Mouse (Mus musculus): ENCODE data around the gene Inpp5e.
"Not testable (repeated sequence)": the region's sequence is repeated elsewhere in the genome, so short reads cannot be mapped to it uniquely, and the experiment has no call there.

Gene Inpp5e

DNA sequence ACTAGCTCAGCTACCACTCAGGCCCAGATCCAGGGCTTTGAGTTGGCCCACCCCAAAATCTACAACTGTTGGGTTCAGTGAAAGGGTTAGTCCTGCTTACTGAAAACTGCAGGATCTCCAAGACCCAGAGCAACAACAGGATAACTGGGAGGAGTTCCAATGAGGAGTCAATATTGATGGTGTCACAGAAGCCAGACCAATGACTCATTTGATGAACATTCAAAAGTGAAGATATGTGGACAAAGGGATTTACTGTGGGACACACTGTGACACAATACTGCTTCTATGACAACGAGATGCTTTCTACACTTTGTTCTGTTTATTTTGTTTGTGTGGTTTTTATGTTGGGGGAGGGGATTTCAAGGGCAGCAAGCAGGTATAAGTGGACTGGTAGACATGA lies 9.1 kb upstream of the Inpp5e start:
- no peak for DNase-seq (ENCODE audit: low spot score)

- DNase-seq (ENCODE audit: low spot score) = no peak
Observed at GRCm38 (mm10) chr2:26417066-26417465, 8.1 kb upstream of the Inpp5e start.

DNA sequence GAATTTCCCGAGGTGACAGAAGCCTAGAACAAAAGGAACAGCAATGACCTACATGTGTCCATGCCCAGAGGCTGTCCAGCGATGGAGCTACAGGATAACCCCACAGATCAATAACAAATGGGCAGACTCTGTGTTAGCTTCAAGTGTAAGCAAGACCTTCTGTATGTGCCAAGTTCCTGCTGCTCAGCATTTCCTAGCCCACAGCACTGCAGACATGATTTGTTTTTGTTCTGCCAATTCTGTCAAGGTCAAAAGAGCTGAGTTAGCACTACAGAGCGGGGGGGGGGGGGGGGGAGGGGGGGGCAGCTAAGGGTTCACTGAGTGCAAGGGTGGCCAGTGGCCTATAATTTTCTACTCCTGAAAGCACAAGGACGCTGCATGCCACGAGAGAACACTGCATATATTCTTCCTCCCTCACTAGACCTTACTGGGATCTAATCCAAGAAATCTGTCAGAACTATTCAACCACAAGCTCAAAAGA lies 2.0 kb upstream of the Inpp5e start:
- DNase-seq (ENCODE audit: low spot score) = no peak

DNA sequence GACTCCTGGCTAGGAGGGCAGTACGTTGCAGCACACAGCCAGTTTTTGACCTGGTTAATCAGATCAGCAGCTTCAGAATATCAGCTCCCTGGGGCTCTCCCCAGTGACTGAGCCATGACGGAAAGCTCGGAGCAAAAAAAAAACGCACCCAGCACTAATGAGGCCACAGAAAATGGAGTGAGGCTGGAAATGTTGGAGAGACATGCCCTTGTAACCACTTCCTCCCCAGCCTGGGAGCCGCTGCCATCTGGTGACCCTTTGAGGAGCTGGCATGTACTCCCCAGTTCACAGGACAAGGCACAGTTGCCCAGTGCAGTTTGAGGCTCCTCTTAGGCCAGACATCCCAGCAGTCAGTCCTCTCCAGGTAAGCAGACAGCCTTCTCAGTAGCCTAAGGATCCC lies 1.1 kb upstream of the Inpp5e start:
- DNase-seq (ENCODE audit: low spot score) = no peak

GRCm38 (mm10) chr2:26409362-26409761 lies 359 bp upstream of the Inpp5e start:
- no peak for DNase-seq (ENCODE audit: low spot score)

GRCm38 (mm10) chr2:26403306-26403705 lies 5.7 kb downstream of the Inpp5e start:
- no peak for DNase-seq (ENCODE audit: low spot score)

DNA sequence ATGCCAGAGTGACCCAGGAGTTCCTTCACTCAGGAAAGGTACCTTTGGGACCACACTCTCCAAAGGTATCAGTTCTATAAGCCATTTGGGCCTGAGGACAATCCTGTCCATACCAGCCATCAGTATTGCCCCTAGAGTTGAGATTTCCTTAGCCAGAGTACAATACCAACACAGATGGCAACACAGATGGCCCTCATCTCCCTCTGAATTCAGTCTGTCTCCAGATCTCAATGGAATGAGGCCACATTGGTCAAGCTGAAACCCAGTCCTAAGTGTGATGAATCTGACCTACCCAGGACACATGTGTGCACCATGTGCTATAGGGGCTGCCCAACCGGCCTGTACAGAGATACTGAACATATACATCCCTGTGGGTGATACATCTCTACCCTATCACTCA lies 6.7 kb downstream of the Inpp5e start:
- no peak for DNase-seq (ENCODE audit: low spot score)

GRCm38 (mm10) chr2:26401023-26401422 lies 8.0 kb downstream of the Inpp5e start:
- no peak for DNase-seq (ENCODE audit: low spot score)

GRCm38 (mm10) chr2:26400296-26400695 lies 8.7 kb downstream of the Inpp5e start:
- no peak for DNase-seq (ENCODE audit: low spot score)

- no peak for DNase-seq (ENCODE audit: low spot score)
Observed at GRCm38 (mm10) chr2:26399647-26400046, 9.4 kb downstream of the Inpp5e start.

- DNase-seq (ENCODE audit: low spot score) = no peak
Observed at GRCm38 (mm10) chr2:26398978-26399377, 10.0 kb downstream of the Inpp5e start.

GRCm38 (mm10) chr2:26391617-26392016 lies 17.4 kb downstream of the Inpp5e start:
- no peak for DNase-seq (ENCODE audit: low spot score)

- DNase-seq (ENCODE audit: low spot score) = no peak
Observed at GRCm38 (mm10) chr2:26390954-26391353, 18.0 kb downstream of the Inpp5e start.

DNA sequence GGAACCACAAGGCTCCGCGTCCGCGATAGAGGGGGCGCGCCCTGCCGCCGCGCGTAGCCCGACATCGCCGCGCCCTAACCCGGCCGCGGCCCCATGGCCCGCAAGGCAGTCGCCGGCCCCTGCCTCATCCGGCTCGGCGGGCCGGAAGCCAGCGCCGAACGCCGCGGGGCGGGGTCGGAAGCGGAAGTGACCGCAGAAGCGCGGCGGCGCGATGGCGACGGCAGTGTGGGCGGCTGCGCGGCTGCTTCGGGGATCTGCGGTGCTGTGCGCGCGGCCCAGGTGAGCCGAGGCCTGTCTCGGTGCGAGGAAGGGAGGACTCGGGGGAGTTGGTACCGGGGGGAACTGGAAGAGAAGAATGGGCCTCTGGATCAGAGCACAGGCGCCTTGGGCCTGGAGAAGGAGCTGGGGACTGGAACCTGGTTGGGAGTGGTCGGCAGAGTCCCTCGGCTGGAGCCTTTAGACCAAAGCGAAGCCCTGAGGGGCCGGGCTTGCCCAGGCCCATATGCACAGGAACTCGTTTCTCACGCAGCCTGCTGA lies 19.8 kb downstream of the Inpp5e start, which contains the start of the genes Entr1 and Pmpca:
Entr1 (minus strand) TSS at position 163 of the 537 bp plus-strand sequence.
Pmpca (plus strand) TSS at position 186 of the 537 bp plus-strand sequence.
- peak; percentile 66 for DNase-seq (ENCODE audit: low spot score)

GRCm38 (mm10) chr2:26388682-26389153 lies 20.3 kb downstream of the Inpp5e start:
- DNase-seq (ENCODE audit: low spot score) = no peak

DNA sequence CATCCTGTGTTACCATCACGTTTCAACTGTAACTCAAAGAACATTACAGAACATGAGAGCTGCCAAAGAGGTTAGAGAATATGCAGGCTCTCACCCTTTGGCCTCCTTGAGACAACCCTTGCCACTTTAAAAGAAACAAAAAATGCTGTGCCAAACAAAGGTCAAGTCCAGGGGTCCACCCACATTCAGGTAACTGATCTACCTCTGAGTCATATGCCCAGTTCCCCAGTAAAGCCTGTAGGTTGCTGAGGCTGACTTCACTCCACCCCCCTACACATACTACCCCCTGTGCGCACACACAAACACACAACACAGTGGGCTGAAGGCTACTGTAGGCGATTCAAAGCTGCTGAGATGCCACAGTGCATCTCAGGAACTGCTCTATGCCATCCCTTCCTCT lies 21.3 kb downstream of the Inpp5e start:
- no peak for DNase-seq (ENCODE audit: low spot score)

GRCm38 (mm10) chr2:26380871-26381270 lies 28.1 kb downstream of the Inpp5e start:
- DNase-seq (ENCODE audit: low spot score) = not testable (repeated sequence)

DNA sequence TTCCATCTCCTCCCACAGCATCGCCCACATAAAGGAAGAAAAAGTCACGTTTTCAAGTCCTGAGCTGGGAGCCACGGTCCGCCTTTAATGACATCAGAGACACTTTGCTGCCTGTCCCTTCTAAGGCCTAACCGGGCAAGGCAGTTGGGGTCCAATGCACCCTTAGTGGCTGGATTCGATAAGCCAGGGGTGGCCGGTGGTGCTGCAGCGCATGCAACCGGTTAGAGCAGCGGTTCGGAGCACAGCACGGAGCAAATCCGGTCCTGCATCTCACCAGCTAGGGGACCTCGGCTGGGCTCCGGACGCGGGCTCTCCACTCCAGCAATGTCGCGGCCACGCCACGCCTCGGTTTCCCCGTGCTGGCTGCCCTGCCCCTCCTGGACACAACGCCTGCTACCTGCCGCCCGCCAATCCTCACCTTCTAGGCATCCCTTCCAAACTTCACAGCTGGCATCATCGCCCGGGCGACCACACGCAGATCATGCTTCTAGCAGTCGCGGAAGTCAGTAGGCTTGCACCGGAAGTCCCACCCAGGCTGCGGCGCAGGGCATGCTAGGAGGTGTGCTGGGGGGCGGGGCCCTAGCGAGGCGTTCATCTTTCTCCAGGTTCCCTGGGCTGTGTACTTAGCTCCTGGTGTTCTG lies 28.8 kb downstream of the Inpp5e start, which contains the start of gene Snapc4:
Snapc4 (minus strand) TSS at position 523 of the 641 bp plus-strand sequence.
- peak; percentile 58 for DNase-seq (ENCODE audit: low spot score)

DNA sequence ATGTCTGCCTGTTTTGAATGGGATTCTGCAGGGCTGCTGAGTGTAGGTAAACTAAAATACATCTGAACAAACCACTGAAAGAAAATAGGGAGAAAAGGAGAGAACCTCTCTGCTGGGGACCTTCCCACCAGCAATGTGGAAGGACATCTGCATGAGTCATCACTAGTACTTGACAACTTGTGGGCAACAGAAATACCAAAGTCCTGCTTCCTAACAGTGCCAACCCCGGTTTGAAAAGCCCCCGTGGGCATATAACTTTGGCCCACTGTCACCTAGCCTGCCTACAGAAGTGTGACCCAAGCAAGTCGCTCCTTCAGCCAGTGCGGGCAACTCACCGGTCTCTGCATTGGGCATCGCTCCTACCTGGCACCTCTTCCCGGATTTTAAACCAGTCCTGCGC lies 36.6 kb downstream of the Inpp5e start:
- no peak for DNase-seq (ENCODE audit: low spot score)

- DNase-seq (ENCODE audit: low spot score) = no peak
Observed at GRCm38 (mm10) chr2:26368572-26368971, 40.4 kb downstream of the Inpp5e start.

- DNase-seq (ENCODE audit: low spot score) = no peak
Observed at GRCm38 (mm10) chr2:26367911-26368310, 41.1 kb downstream of the Inpp5e start.

DNA sequence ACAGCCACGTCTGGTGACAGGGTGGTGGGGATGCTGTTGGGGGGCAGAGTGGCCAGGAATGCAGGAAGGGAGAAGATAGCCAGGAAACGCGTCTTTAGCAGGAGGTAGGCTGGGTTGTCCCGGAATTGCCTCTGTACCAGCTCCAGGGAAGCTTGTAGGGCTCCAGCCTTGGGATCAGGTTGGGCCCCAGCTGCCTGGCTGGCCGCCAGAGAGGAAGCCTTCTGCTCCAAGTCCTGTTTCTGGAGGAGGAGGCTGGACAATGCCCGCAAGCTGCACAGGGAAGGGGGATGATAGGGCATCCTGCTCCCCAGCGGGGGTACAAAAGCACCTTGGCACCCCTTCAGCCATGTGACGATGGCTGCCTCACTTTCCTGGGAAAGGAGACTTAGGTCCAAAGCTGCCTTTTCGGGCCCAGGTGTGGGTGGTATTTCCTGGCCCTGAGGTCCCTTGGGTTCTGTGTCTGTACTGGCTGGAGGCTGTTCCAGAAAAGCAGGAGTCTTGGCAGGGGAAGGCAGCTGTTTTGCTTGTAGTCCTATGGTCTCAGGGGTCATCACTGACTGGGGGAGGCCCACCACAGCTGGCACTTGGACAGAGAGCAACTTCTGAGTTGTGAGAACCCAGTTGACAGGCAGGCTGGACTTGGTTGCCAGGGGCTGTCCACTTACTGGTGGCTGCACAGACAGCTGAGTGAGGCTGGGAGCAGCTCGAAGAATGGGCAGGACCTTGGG lies 44.1 kb downstream of the Inpp5e start:
- peak; percentile 55 for DNase-seq (ENCODE audit: low spot score)

DNA sequence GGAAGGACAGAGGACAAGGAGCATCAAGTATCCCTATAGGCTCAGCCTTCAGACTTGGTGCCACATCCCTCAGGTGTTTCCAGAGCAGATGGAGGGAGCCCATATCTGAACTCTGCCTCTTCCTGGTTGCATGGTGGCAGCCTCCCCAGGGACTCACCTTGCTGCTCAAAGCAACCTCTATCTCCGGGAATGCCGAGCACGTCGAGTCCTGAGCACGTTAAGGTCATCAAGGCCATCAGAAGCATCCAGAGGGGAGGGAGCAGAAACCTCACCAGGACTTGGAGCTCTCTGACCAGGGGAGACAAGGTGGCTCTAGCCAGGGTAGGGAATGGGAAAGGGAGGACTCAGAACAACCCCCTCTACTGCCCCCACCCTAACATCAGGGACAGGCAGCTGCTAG lies 45.5 kb downstream of the Inpp5e start:
- no peak for DNase-seq (ENCODE audit: low spot score)
